Mouse (Mus musculus): ENCODE measurements around the gene Cdh1. TPM values are rescaled to one million over a fixed set of nuclear protein-coding genes. Genes with fewer than 3 reads are reported as not detected.

Gene Cdh1
- polyA plus RNA-seq, 1 experiment from 2014 or later = 0.19 TPM

GRCm38 (mm10) chr8:106718091-106718500, 114.9 kb downstream of the Cdh1 start:
- H3K27ac ChIP-seq (ENCODE audit: low read depth, low read length) = no peak overlapping the region
- 18% methylated on average over 17 of the region's 17 CpGs for WGBS

More at GRCm38 (mm10) chr8:106718091-106718500, 114.9 kb downstream of the Cdh1 start:
- H3K4me2 ChIP-seq (ENCODE audit: low read depth, low read length) = peak overlapping the region; percentile 38; the same call in 1 of the 2 replicates
- no peaks in the 10 kb centered on the region for H3K36me3 ChIP-seq (ENCODE audit: control insufficient read depth, insufficient read depth, low read length)
- ATAC-seq (ENCODE audit: low read depth) = peak; percentile 66
- peaks cover 4% of the 10 kb centered on the region; the same call in 1 of the 2 replicates for H3K4me1 ChIP-seq (ENCODE audit: control insufficient read depth, insufficient read depth, low read length)
- H3K9me3 ChIP-seq (ENCODE audit: control insufficient read depth, low read length) = no peaks in the 10 kb centered on the region
- no peak overlapping the region for H3K4me3 ChIP-seq (ENCODE audit: low read depth, low read length)
- H3K9ac ChIP-seq (replicated peaks; ENCODE audit: low read depth, low read length) = peak overlapping the region; percentile 41; the same call in 1 of the 2 replicates
- no peaks in the 10 kb centered on the region for H3K27me3 ChIP-seq (ENCODE audit: control insufficient read depth, insufficient read depth, low read length)

Other genes with a start within 250 kb of the Cdh1 start
- gene Zfp90, start 188.0 kb upstream of the Cdh1 start, polyA plus RNA-seq (2014; fragmentation: Nextera tagmentation; extraction: Ambion mirVana) = 46.1 and 46.8 TPM in 2 replicates
- gene 6030452D12Rik, start 102.8 kb upstream of the Cdh1 start, polyA plus RNA-seq (2014; fragmentation: Nextera tagmentation; extraction: Ambion mirVana) = not detected in 2 replicates
- 4.1 and 4.6 TPM in 2 replicates for gene Cdh3, start 92.5 kb upstream of the Cdh1 start, polyA plus RNA-seq (2014; fragmentation: Nextera tagmentation; extraction: Ambion mirVana)
- 6.3 and 7.9 TPM in 2 replicates for gene Gm10073, start 29.9 kb upstream of the Cdh1 start, polyA plus RNA-seq (2014; fragmentation: Nextera tagmentation; extraction: Ambion mirVana)
- 5.8 and 6.0 TPM in 2 replicates for gene Tango6, start 79.7 kb downstream of the Cdh1 start, polyA plus RNA-seq (2014; fragmentation: Nextera tagmentation; extraction: Ambion mirVana)

All from neural tube, embryonic 14.5 days (tissue).